Mouse (Mus musculus) myocyte (in vitro differentiated cells): ENCODE measurements around the gene Nmral1. TPM values are rescaled to one million over a fixed set of nuclear protein-coding genes. Genes with fewer than 3 reads are reported as not detected.

Experiments
- H3K27me3 ChIP-seq: one replicate; pipeline ENCODE4 v1.6.1; 2011; ENCODE audit not compliant: control insufficient read depth, insufficient read depth, insufficient read length
- H3K36me3 ChIP-seq: one replicate; pipeline ENCODE4 v1.6.1; 2011; ENCODE audit not compliant: control insufficient read depth, insufficient read depth
- H3K4me2 ChIP-seq: one replicate; pipeline ENCODE4 v1.6.1; 2011; ENCODE audit warnings: low read depth, control low read depth
- H3K4me3 ChIP-seq: one replicate; pipeline ENCODE4 v1.5.1; 2011; ENCODE audit warnings: mild to moderate bottlenecking, control low read depth, moderate library complexity
- H3K79me2 ChIP-seq: one replicate; pipeline ENCODE4 v1.6.1; 2011; ENCODE audit not compliant: control insufficient read depth, insufficient read depth
- H3ac ChIP-seq: one replicate; pipeline ENCODE4 v1.6.1; 2011; ENCODE audit not compliant: control insufficient read depth, insufficient read length
- CEBPB ChIP-seq: IDR thresholded peaks from 2 replicates; pipeline ENCODE4 v1.6.1; 2011; ENCODE audit warnings: mild to moderate bottlenecking, moderate library complexity; ENCODE audit not compliant: poor library complexity, insufficient read depth, severe bottlenecking
- E2F4 ChIP-seq: IDR thresholded peaks from one replicate; pipeline ENCODE4 v1.6.1; 2011; ENCODE audit warnings: mild to moderate bottlenecking, control low read depth, moderate library complexity; ENCODE audit not compliant: insufficient read depth
- MAX ChIP-seq: IDR thresholded peaks from one replicate; pipeline ENCODE4 v1.6.1; 2011; ENCODE audit warnings: low read depth, mild to moderate bottlenecking, control low read depth
- MYOD1 ChIP-seq, 3 experiments: IDR thresholded peaks; one replicate each; pipeline ENCODE4 v1.6.1; 2011; ENCODE audit warnings: control low read depth in 2 of 3, low read depth in 2 of 3, mild to moderate bottlenecking in 2 of 3, moderate library complexity in 1 of 3; ENCODE audit not compliant: insufficient read length in 2 of 3, control insufficient read depth in 1 of 3
- MYOG ChIP-seq, 3 experiments: IDR thresholded peaks; one replicate each; pipeline ENCODE4 v1.6.1; 2011; ENCODE audit warnings: control low read depth in 2 of 3, low read depth in 2 of 3, mild to moderate bottlenecking in 2 of 3; ENCODE audit not compliant: insufficient read length in 2 of 3, control insufficient read depth in 1 of 3, insufficient read depth in 1 of 3
- POLR2A ChIP-seq: IDR thresholded peaks from one replicate; pipeline ENCODE4 v1.6.1; 2011; ENCODE audit warnings: low read depth, mild to moderate bottlenecking, control low read depth, moderate library complexity; ENCODE audit not compliant: insufficient read length
- POLR2AphosphoS2 ChIP-seq: IDR thresholded peaks from one replicate; pipeline ENCODE4 v1.6.1; 2011; ENCODE audit warnings: low read depth, control low read depth; ENCODE audit not compliant: insufficient read length
- REST ChIP-seq: IDR thresholded peaks from one replicate; pipeline ENCODE4 v1.6.1; 2011; ENCODE audit warnings: mild to moderate bottlenecking, control low read depth, moderate library complexity; ENCODE audit not compliant: insufficient read depth, insufficient read length
- SRF ChIP-seq: IDR thresholded peaks from one replicate; pipeline ENCODE4 v1.6.1; 2011; ENCODE audit warnings: low read depth; ENCODE audit not compliant: control insufficient read depth, insufficient read length
- TCF12 ChIP-seq: IDR thresholded peaks from one replicate; pipeline ENCODE4 v1.6.1; 2011; ENCODE audit warnings: mild to moderate bottlenecking, control low read depth; ENCODE audit not compliant: poor library complexity, insufficient read depth, severe bottlenecking
- TCF3 ChIP-seq: IDR thresholded peaks from one replicate; pipeline ENCODE4 v1.6.1; 2011; ENCODE audit warnings: low read depth, control low read depth; ENCODE audit not compliant: insufficient read length
- USF1 ChIP-seq: IDR thresholded peaks from one replicate; pipeline ENCODE4 v1.6.1; 2011; ENCODE audit warnings: low read depth, mild to moderate bottlenecking, control low read depth, moderate library complexity
- polyA plus RNA-seq: library from polyadenylated mRNA; unstranded; fragments of >200 nt; fragmentation: generic; extraction: Trizol; gene quantifications from one replicate; pipeline ENCODE4 v1.2.1, GENCODE M21; 2012; ENCODE audit warnings: missing spikeins

Nmral1 gene
- polyA plus RNA-seq, 1 experiment = 13.3 TPM

DNA sequence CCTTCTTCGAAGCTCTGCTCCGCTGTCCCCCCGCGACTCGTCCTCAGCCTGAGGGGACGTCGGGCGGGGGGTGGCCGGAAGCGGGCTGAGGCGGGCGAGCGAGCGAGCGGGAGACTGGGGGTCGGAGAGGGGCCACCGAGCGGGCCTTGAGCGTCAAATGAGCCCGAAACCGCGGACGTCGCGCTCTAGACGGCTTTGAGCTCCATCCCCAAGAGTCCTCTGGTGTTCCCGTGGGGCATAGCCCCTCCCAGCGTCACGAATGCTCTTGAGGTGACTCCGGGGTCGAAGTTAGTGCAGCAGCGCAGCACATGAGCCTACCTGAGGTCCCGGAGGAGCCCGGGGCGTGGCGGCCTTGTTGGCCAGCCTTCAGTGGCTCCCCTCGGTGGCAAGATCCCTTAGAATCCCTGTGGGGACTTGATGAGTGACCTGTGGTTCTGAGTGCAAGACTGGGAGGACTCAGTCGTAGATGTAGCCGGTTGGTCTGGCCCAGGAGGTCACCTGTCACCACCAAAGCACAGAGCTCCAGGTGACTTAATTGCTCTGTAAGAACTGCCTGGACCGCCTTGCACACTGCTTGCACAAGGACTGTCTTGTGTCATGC is 7.5 kb upstream of the Nmral1 start:
- H3K79me2 ChIP-seq = peaks cover 46% of the 10 kb centered on the region
- peak overlapping the region; percentile 43 for H3ac ChIP-seq
- H3K4me2 ChIP-seq = peak overlapping the region; percentile 96
- peak overlapping the region; percentile 74 for H3K4me3 ChIP-seq
- no peak for TF ChIP-seq E2F4
- no peak for TF ChIP-seq MYOG (IDR thresholded peaks at IDR 0.05; ENCODE audit: control insufficient read depth in 1 of 3, insufficient read depth in 1 of 3, insufficient read length in 2 of 3, low read depth in 2 of 3)
- no peak for TF ChIP-seq MYOD1 (IDR thresholded peaks at IDR 0.05; ENCODE audit: control insufficient read depth in 1 of 3, insufficient read length in 2 of 3, low read depth in 2 of 3)
- H3K27me3 ChIP-seq = no peaks in the 10 kb centered on the region
- no peaks in the 10 kb centered on the region for H3K36me3 ChIP-seq

DNA sequence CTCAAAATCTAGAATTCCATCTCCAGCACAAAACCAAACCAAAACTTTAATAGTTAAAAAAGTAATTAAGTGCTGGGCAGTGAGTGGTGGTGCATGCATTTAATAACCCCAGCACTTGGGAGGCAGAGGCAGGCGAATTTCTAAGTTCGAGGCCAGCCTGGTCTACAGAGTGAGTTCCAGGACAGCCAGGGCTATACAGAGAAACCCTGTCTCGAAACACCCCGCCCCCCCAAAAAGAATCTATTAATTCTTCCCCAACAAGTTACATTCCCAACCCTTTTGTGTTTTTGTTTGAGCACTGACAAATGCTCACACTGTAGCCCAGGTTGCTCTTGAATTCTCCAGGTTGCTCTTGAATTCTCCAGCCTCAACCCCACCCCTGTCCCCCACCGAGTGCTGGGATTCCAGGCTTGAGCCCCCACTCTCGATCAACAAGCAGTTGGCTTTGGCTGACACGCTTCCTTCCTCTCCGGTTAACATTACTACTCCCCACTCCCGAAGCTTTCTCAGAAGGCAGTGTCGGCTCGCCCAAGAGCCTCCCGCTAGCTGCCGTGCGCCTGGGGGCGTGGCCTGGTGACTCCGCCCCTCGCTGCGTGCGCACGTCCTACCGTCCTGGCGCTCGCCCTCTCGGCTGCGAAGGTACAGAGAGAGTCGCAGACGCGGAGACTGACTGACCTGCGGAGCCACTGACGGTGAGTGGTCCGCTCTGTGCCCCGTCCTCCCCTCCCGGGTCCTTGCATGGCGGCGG is 6.8 kb upstream of the Nmral1 start, which contains the start of gene Hmox2:
Gene Hmox2 (plus strand): TSS at position 582 of the 748 bp plus-strand sequence.
- H3K36me3 ChIP-seq = no peaks in the 10 kb centered on the region
- H3K4me2 ChIP-seq = peak within 1 kb of the TSS; percentile 99
- peaks cover 39% of the 10 kb centered on the region for H3K79me2 ChIP-seq
- TF ChIP-seq MYOG (IDR thresholded peaks at IDR 0.05; ENCODE audit: control insufficient read depth in 1 of 3, insufficient read depth in 1 of 3, insufficient read length in 2 of 3, low read depth in 2 of 3) = no peak
- TF ChIP-seq POLR2AphosphoS2 = peak; percentile 98
- TF ChIP-seq POLR2A = peak; percentile 97
- H3K4me3 ChIP-seq = peak within 1 kb of the TSS; percentile 74
- H3K27me3 ChIP-seq = no peaks in the 10 kb centered on the region
- H3ac ChIP-seq = peak within 1 kb of the TSS; percentile 43

DNA sequence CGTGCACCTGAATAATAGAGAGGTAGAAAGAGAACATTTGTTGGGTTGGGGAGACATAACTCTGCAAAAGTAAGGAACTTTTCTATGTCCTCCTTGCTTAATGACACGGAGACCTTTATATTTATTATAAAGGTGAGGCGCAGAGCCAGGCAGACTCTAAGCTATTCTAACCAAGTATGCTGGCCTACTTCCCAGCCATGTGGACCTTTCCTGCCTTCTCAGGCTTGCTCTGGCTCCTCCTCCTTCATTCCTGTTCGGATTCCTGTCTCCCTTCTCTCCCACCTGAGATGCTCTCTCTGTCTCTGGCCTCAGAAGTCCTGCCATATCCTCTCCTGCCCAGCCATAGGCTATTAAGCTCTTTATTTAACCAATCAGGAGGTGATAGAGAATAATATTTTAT is 6.1 kb upstream of the Nmral1 start:
- peaks cover 35% of the 10 kb centered on the region for H3K79me2 ChIP-seq

DNA sequence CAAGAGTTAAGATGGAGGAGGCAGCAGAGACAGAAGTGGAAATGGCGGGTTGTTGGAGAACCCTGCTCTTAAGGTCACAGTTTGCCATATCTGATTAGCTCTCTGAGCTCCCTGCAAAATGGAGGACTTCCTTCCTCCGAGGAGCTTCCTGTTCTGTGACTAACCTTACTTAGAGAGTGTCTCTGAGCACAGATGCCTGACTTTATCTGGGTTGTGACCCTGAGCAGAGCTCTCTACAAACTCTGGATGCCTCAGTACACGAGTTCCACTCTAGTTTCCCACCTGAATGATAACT is 3.7 kb upstream of the Nmral1 start:
- no peaks in the 10 kb centered on the region for H3K27me3 ChIP-seq
- TF ChIP-seq MYOD1 (IDR thresholded peaks at IDR 0.05; ENCODE audit: control insufficient read depth in 1 of 3, insufficient read length in 2 of 3, low read depth in 2 of 3) (no peak), MYOG (IDR thresholded peaks at IDR 0.05; ENCODE audit: control insufficient read depth in 1 of 3, insufficient read depth in 1 of 3, insufficient read length in 2 of 3, low read depth in 2 of 3) (no peak), REST (no peak), SRF (no peak), TCF3 (no peak), CEBPB (no peak), POLR2A (no peak), E2F4 (no peak), USF1 (no peak), TCF12 (no peak), MAX (no peak), POLR2AphosphoS2 (no peak)
- H3K36me3 ChIP-seq = no peaks in the 10 kb centered on the region
- H3K4me2 ChIP-seq = peak overlapping the region; percentile 75
- H3ac ChIP-seq = no peak overlapping the region
- no peak overlapping the region for H3K4me3 ChIP-seq
- H3K79me2 ChIP-seq = peaks cover 12% of the 10 kb centered on the region

More for the DNA sequence above, 6.1 kb upstream of the Nmral1 start:
- H3ac ChIP-seq = no peak overlapping the region
- no peaks in the 10 kb centered on the region for H3K36me3 ChIP-seq
- H3K4me2 ChIP-seq = no peak overlapping the region
- TF ChIP-seq POLR2A (no peak), REST (no peak), MAX (no peak)
- H3K27me3 ChIP-seq = no peaks in the 10 kb centered on the region
- peak overlapping the region; percentile 74 for H3K4me3 ChIP-seq

DNA sequence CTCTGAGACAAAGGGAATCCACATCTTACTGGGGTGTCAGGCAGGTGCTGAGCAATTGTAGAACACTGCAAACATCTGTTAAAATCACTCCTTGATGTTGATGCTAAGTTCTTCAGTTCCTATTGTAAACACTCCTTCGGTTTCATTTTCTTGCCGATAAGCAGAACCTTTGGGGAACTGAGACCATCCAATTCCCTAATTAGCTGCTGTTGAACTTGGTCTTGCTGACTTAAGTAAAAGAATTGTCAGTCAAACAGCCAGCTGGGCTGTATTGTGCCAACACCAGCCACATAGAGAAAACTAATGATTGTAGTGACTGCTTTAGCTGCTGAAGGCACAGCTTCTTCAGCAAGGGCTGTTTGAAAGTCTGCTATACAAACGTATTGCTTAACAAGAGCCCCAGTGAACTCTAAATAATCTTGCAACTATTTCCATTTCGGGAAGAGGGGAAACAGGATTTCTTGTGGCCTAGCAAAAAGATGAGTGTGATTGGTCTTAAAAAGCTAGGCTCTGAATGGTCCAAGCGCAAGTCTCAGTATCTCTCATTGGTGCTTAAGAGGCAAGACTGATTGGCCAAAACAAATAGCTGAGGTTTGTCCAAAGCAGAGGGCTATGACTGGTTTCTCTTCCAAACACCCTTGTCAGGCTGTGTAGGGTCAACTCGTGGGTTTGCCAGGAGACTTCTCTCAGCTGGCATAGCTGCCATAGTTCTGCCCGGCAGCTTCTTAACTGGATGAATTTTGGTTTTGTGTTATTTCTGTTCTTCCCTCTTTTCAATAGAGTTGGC is 3.2 kb upstream of the Nmral1 start:
- peak overlapping the region; percentile 75 for H3K4me2 ChIP-seq

More for the DNA sequence above, 3.2 kb upstream of the Nmral1 start:
- Histone ChIP-seq H3K27me3 (no peaks in the 10 kb centered on the region), H3ac (no peak overlapping the region), H3K79me2 (peaks cover 8% of the 10 kb centered on the region), H3K4me3 (no peak overlapping the region), H3K36me3 (no peaks in the 10 kb centered on the region)
- TF ChIP-seq SRF (no peak), REST (no peak), MYOD1 (IDR thresholded peaks at IDR 0.05; ENCODE audit: control insufficient read depth in 1 of 3, insufficient read length in 2 of 3, low read depth in 2 of 3) (no peak), USF1 (no peak), POLR2A (no peak), TCF3 (no peak), CEBPB (no peak)
